Mouse (Mus musculus) cerebellum, adult 11 months (tissue): ENCODE results near the gene Abo.

Experiments
- DNase-seq: peaks from one replicate; pipeline ENCODE4 v3.0.0; 2022

Abo gene

GRCm38 (mm10) chr2:26862856-26863255 lies 1.9 kb downstream of the Abo start:
- no peak for DNase-seq

GRCm38 (mm10) chr2:26847706-26848105 lies 17.1 kb downstream of the Abo start:
- peak; percentile 5 for DNase-seq

DNA sequence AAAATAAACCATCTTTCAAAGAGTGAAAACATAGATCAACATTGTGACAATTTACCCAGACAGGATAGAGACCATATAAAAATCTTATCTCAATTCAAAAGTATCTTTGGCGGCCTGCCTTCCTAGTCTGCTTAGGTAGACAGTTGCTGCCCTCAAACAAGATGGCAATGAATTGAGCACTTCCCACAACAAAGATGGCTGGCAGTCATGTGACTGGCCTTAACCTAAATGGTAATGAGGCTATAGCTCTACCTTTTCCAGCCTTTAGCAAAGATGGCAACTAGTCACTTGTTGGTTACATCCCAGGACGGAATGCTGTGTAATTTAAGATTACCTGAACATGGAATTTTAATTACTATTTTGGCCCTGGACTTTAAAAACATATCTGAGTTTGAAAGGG lies 32.3 kb downstream of the Abo start:
- no peak for DNase-seq

GRCm38 (mm10) chr2:26828047-26828446 lies 36.7 kb downstream of the Abo start:
- DNase-seq = no peak

- DNase-seq = no peak
These were observed 37.4 kb downstream of the Abo start for GRCm38 (mm10) chr2:26827261-26827975.
